Mouse (Mus musculus) CH12.LX (cell line): ENCODE measurements around the gene Ms4a10.

ENCODE experiments used
- SMC3 ChIP-seq: IDR thresholded peaks from 2 replicates; pipeline ENCODE4 v1.6.1; 2011; ENCODE audit warnings: low read depth, low read length, improper control_type of control experiment
- ZKSCAN1 ChIP-seq: IDR thresholded peaks from 2 replicates; pipeline ENCODE4 v1.6.1; 2012; ENCODE audit warnings: low read depth, inconsistent platforms, low read length, improper control_type of control experiment, borderline replicate concordance

GRCm38 (mm10) chr19:10970457-10970856, 4.0 kb downstream of the Ms4a10 start:
- TF ChIP-seq SMC3 (no peak), ZKSCAN1 (no peak)
